Comparison of ENCODE assay signal across 19 mouse cellular contexts in genomic region chr1:155400056-155400455, GRCm38 (mm10). TPM values are rescaled to one million over a fixed set of nuclear protein-coding genes. Genes with fewer than 3 reads are reported as not detected.
A peak's percentile ranks its signal among the peaks of the same experiment; 100 is the strongest.
DNase-seq lines count a peak whose midpoint lies in the region; ATAC-seq and TF ChIP-seq lines count a peak whose summit lies in the region.
"Had no signal": no experiment of that assay in that cellular context is flagged by ENCODE, and none has a peak within 500 bp of the region (broad histone marks: within the 10 kb centered on the region; RNA-seq: fewer than 3 reads in every experiment).

No protein-coding gene starts in this region.

- intact Hi-C loops in heart, postnatal 14 days (cut with DNase I): no loop called here

- peaks cover 48% of the 10 kb centered on the region for H3K4me1 ChIP-seq in megakaryocyte, embryonic 14.5 days
- H3K4me1 ChIP-seq: embryonic facial prominence, embryonic 10.5 days; embryonic facial prominence, embryonic 12.5 days had no signal

- no peak for DNase-seq in layer of hippocampus, adult 2 months (ENCODE audit: low spot score in 2 of 2)
- no peak for DNase-seq in layer of hippocampus, postnatal 14 days (ENCODE audit: low spot score in 2 of 2)
- no peak for DNase-seq in lung, postnatal 4 days
- DNase-seq in heart, postnatal 14 days: no peak
- DNase-seq: adrenal gland, adult 2 months; adrenal gland, postnatal 10 days; adrenal gland, postnatal 25 days; cerebellum, adult 11 months; cerebellum, adult 18-20 months; cerebellum, adult 8-10 months; cerebellum, adult 9-11 months; cerebellum, postnatal 36 days had no signal

- peaks cover 17% of the 10 kb centered on the region for H3K36me3 ChIP-seq in megakaryocyte, embryonic 14.5 days (replicated peaks; ENCODE audit: low read length)
- H3K36me3 ChIP-seq: embryonic facial prominence, embryonic 12.5 days had no signal

- H3K27ac ChIP-seq in layer of hippocampus, adult 2 months: peak overlapping the region; percentile 39; the same call in 1 of the 2 replicates
- H3K27ac ChIP-seq: embryonic facial prominence, embryonic 10.5 days; embryonic facial prominence, embryonic 12.5 days; forebrain, embryonic 13.5 days had no signal

- peaks cover 6% of the 10 kb centered on the region for H3K9me3 ChIP-seq in megakaryocyte, embryonic 14.5 days
- H3K9me3 ChIP-seq: embryonic facial prominence, embryonic 12.5 days; forebrain, embryonic 13.5 days; forebrain, embryonic 15.5 days had no signal

- no peak for TF ChIP-seq CTCF in layer of hippocampus, adult 2 months (conservative IDR thresholded peaks at IDR 0.05)

- ATAC-seq in megakaryocyte, adult 5-6 weeks (ENCODE audit: poor library complexity, severe bottlenecking): no peak
- ATAC-seq in megakaryocyte progenitor cell, adult 5-6 weeks (replicated peaks; ENCODE audit: poor library complexity): peak; percentile 81
- ATAC-seq: forebrain, embryonic 13.5 days; forebrain, embryonic 15.5 days had no signal

- H3K27me3 ChIP-seq in megakaryocyte, embryonic 14.5 days (replicated peaks): no peaks in the 10 kb centered on the region
- H3K27me3 ChIP-seq: embryonic facial prominence, embryonic 12.5 days; forebrain, embryonic 13.5 days; forebrain, embryonic 15.5 days had no signal

- no peak overlapping the region for H3K4me3 ChIP-seq in layer of hippocampus, adult 2 months
- H3K4me3 ChIP-seq in megakaryocyte, embryonic 14.5 days (replicated peaks): peak overlapping the region; percentile 78
- H3K4me3 ChIP-seq: embryonic facial prominence, embryonic 10.5 days; embryonic facial prominence, embryonic 12.5 days; forebrain, embryonic 13.5 days; forebrain, embryonic 15.5 days had no signal

RNA-seq across cellular contexts. Expression of gene Xpr1, which starts 17.2 kb away (rescaled TPM):
- 10 to 100 TPM; 91.0 to 94.0 TPM for total RNA-seq in layer of hippocampus, adult 2 months (2021)
- 10 to 100 TPM; 91.6 to 94.7 TPM for total RNA-seq in layer of hippocampus, postnatal 14 days (2021)
- 0.65 and 3.4 TPM in 2 replicates for polyA plus RNA-seq in megakaryocyte, embryonic 14.5 days (2012; ENCODE audit: insufficient read depth, low replicate concordance)
- total RNA-seq in megakaryocyte, adult 5-6 weeks (2015): 67.5 and 69.2 TPM in 2 replicates
- 31.5 and 38.9 TPM in 2 replicates for total RNA-seq in megakaryocyte, adult 5-6 weeks (2017)
- 38.0 and 38.6 TPM in 2 replicates for total RNA-seq in megakaryocyte progenitor cell, adult 5-6 weeks (2015)
- 12.8 and 16.1 TPM in 2 replicates for total RNA-seq in megakaryocyte progenitor cell, adult 5-6 weeks (2017)
- total RNA-seq in heart, postnatal 14 days (2021): 10 to 100 TPM; 31.0 to 34.2 TPM
